Mouse (Mus musculus) lung, embryonic 14.5 days (tissue): ENCODE results near the gene Gm20517. TPM values are rescaled to one million over a fixed set of nuclear protein-coding genes. Genes with fewer than 3 reads are reported as not detected.
A peak's percentile ranks its signal among the peaks of the same experiment; 100 is the strongest.

Experiments
- ATAC-seq: fragments of 200-750 bp; cut with Nextera tagmentation; 2 replicates; pipeline ENCODE4 v1.8.0; 2017; ENCODE audit warnings: mild to moderate bottlenecking, moderate TSS enrichment, moderate library complexity; ENCODE audit not compliant: insufficient read depth
- DNase-seq: peaks from one replicate; pipeline ENCODE4 v3.0.0-alpha.2; 2015
- H3K27ac ChIP-seq: fragments of 300-500 bp; sonication (generic); 2 replicates; pipeline ENCODE4 v1.5.1; 2014; ENCODE audit warnings: low read depth, mild to moderate bottlenecking, moderate library complexity
- H3K27me3 ChIP-seq: fragments of 300-500 bp; sonication (generic); 2 replicates; pipeline ENCODE4 v1.6.1; 2014; ENCODE audit warnings: low read length, control low read depth; ENCODE audit not compliant: insufficient read depth
- H3K36me3 ChIP-seq: fragments of 300-500 bp; sonication (generic); 2 replicates; pipeline ENCODE4 v1.6.1; 2014; ENCODE audit warnings: control low read depth; ENCODE audit not compliant: insufficient read depth
- H3K4me1 ChIP-seq: fragments of 300-500 bp; sonication (generic); 2 replicates; pipeline ENCODE4 v1.6.1; 2014; ENCODE audit warnings: antibody characterized with exemption, control low read depth; ENCODE audit not compliant: insufficient read depth
- H3K4me2 ChIP-seq: fragments of 300-500 bp; sonication (generic); 2 replicates; pipeline ENCODE4 v1.6.1; 2014; ENCODE audit warnings: mild to moderate bottlenecking
- H3K4me3 ChIP-seq: fragments of 300-500 bp; sonication (generic); 2 replicates; pipeline ENCODE4 v1.5.1; 2014; ENCODE audit warnings: low read depth, low read length
- H3K9ac ChIP-seq: fragments of 300-500 bp; sonication (generic); 2 replicates; pipeline ENCODE4 v1.6.1; 2014
- H3K9me3 ChIP-seq: fragments of 300-500 bp; sonication (generic); 2 replicates; pipeline ENCODE4 v1.6.1; 2016; ENCODE audit warnings: low read depth, low read length, control low read depth
- CTCF ChIP-seq: IDR thresholded peaks from 2 replicates; pipeline ENCODE4 v1.5.1; 2016; ENCODE audit warnings: antibody characterized with exemption, low read depth
- WGBS: fragments of 180-500 bp; shearing (Covaris S2); extraction: QIAGEN DNeasy Blood & Tissue Kit; methylation state at CpG from one replicate; pipeline ENCODE4 v1.1.7; 2014; 5-methylcytosine and 5-hydroxymethylcytosine counted together
- polyA plus RNA-seq: library from polyadenylated mRNA; unstranded; fragments of >200 nt; fragmentation: Nextera tagmentation; extraction: Ambion mirVana; gene quantifications from 2 replicates; pipeline ENCODE4 v1.2.1, GENCODE M21; 2014

Gene Gm20517
- polyA plus RNA-seq, 1 experiment from 2014 or later: 0.74 TPM

- no peak overlapping the region for H3K4me3 ChIP-seq
- no peaks in the 10 kb centered on the region for H3K9me3 ChIP-seq
- H3K9ac ChIP-seq: no peak overlapping the region
- DNase-seq (no peak), ATAC-seq (no peak)
- peaks cover 49% of the 10 kb centered on the region; the same call in 1 of the 2 replicates for H3K36me3 ChIP-seq
- H3K4me2 ChIP-seq: no peak overlapping the region
- 71% methylated on average over 5 of the region's 5 CpGs for WGBS
- no peaks in the 10 kb centered on the region for H3K27me3 ChIP-seq
- no peaks in the 10 kb centered on the region for H3K4me1 ChIP-seq
- H3K27ac ChIP-seq: no peak overlapping the region
- TF ChIP-seq CTCF: no peak
These were observed 67.3 kb downstream of the Gm20517 start for GRCm38 (mm10) chr17:47678702-47679101.

GRCm38 (mm10) chr17:47682836-47683235 lies 71.4 kb downstream of the Gm20517 start:
- Histone ChIP-seq H3K4me2 (no peak overlapping the region), H3K9me3 (no peaks in the 10 kb centered on the region), H3K36me3 (peaks cover 72% of the 10 kb centered on the region), H3K9ac (no peak overlapping the region), H3K4me1 (peaks cover 7% of the 10 kb centered on the region; the same call in 1 of the 2 replicates), H3K4me3 (no peak overlapping the region), H3K27ac (no peak overlapping the region), H3K27me3 (no peaks in the 10 kb centered on the region)
- no peak for ATAC-seq
- no peak for DNase-seq
- TF ChIP-seq CTCF: no peak
- WGBS: 76% methylated on average over 4 of the region's 4 CpGs

- Histone ChIP-seq H3K36me3 (peaks cover 41% of the 10 kb centered on the region), H3K27me3 (no peaks in the 10 kb centered on the region), H3K4me2 (peak overlapping the region; percentile 99), H3K9ac (peak overlapping the region; percentile 82), H3K4me3 (peak overlapping the region; percentile 81), H3K27ac (peak overlapping the region; percentile 86), H3K9me3 (no peaks in the 10 kb centered on the region), H3K4me1 (peaks cover 7% of the 10 kb centered on the region; the same call in 1 of the 2 replicates)
- WGBS: under 1% methylated on average over 70 of the region's 70 CpGs
- ATAC-seq: peak; percentile 87
- no peak for TF ChIP-seq CTCF
- DNase-seq: peak; percentile 100
These were observed 76.3 kb downstream of the Gm20517 start for GRCm38 (mm10) chr17:47687409-47688343.

- no peaks in the 10 kb centered on the region for H3K9me3 ChIP-seq
- TF ChIP-seq CTCF: no peak
- H3K27me3 ChIP-seq: no peaks in the 10 kb centered on the region
- peak within 1 kb of the TSS; percentile 81 for H3K4me3 ChIP-seq
- WGBS: 0% methylated on average over 9 of the region's 9 CpGs
- DNase-seq: no peak
- H3K36me3 ChIP-seq: peaks cover 35% of the 10 kb centered on the region
- ATAC-seq: no peak
- peak within 1 kb of the TSS; percentile 82 for H3K9ac ChIP-seq
- H3K4me2 ChIP-seq: peak within 1 kb of the TSS; percentile 99
- peak within 1 kb of the TSS; percentile 86 for H3K27ac ChIP-seq
- H3K4me1 ChIP-seq: peaks cover 7% of the 10 kb centered on the region; the same call in 1 of the 2 replicates
These were observed 76.9 kb downstream of the Gm20517 start, which contains the start of gene Tomm6 for GRCm38 (mm10) chr17:47688344-47688607. Gene Tomm6, minus strand, starts transcription at chr17:47688386.

DNA sequence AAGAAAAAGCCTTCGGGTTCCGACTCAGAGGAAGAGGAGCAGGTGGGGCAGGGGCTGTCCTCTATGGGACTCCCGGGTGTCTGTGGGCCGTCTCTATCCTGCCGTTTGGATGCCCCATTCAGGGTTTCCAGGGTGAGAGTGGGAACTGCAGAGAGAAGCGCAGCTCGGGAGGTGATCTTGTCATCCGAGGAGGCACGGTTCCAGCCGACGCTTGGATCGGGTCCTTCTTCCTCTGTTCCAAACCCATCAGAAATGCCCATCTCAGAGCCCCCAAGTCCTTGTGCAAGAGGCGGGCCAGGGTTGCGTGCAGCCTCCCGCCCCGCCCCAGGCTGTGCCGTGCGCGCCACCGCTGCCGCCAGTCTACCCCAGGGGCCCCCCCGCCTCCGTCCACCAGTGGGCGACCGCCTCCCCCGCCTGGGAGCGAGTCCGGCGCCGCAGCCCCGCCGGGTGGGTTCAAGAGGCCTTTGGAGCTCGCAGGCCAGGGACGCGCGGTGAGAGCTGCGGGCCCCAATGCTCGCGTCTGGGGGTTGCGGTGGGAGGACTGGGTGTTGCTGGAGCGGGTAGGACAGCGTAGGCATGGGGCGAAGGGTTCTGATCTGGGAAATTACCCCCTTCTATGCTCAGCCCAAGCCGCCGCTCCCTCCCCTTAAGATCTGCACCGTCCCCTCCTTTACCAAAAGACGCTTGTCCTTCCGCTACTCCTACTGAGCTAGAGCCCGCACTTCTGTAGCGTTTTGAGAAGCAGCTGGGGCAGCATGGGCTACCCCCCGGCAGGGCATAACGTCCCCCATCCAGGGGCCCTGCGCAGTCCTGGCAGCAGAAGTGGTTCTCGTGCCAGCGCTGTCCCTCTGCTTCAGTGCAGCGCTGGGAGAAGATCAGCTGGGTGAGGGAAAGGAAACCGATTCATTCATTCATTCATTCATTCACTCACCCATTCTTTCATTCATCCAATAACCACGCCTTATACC lies 77.5 kb downstream of the Gm20517 start, which contains the start of gene Frs3:
Gene Frs3, plus strand, starts transcription at position 423 of the 968 bp plus-strand sequence.
- peaks cover 7% of the 10 kb centered on the region; the same call in 1 of the 2 replicates for H3K4me1 ChIP-seq
- ATAC-seq: peak; percentile 77
- peak within 1 kb of the TSS; percentile 99 for H3K4me2 ChIP-seq
- H3K9ac ChIP-seq: peak within 1 kb of the TSS; percentile 82
- H3K36me3 ChIP-seq: peaks cover 29% of the 10 kb centered on the region
- H3K27ac ChIP-seq: peak within 1 kb of the TSS; percentile 86
- TF ChIP-seq CTCF: 0 out of 2 replicates have a peak, but pooled peaks have one; percentile 10
- under 1% methylated on average over 58 of the region's 58 CpGs for WGBS
- no peaks in the 10 kb centered on the region for H3K27me3 ChIP-seq
- H3K9me3 ChIP-seq: no peaks in the 10 kb centered on the region
- H3K4me3 ChIP-seq: peak within 1 kb of the TSS; percentile 81
- DNase-seq: peak; percentile 79

DNA sequence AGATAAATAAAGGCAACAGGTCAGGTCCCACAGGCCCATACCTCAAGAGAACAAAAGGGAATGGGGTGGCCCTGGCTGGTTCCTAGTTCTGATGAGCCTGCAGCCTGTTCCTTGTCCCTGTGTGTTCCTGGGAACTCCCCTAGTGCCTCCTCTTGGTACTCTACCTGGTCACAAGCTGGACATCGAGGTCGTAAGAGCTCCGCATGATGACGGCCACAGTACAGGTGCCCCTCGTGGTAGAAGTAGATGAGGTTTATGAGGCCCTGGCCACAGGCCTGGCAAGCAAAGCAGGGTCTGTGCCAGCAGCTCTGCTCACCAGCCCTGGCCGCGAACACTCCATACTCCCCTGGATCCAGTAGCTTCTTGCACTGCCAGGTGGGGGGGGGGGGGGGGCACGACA lies 78.5 kb downstream of the Gm20517 start:
- Histone ChIP-seq H3K9ac (no peak overlapping the region), H3K36me3 (peaks cover 19% of the 10 kb centered on the region), H3K9me3 (no peaks in the 10 kb centered on the region), H3K4me2 (peak overlapping the region; percentile 99; the same call in 1 of the 2 replicates), H3K4me3 (no peak overlapping the region), H3K27ac (no peak overlapping the region), H3K4me1 (peaks cover 10% of the 10 kb centered on the region; the same call in 1 of the 2 replicates), H3K27me3 (no peaks in the 10 kb centered on the region)
- DNase-seq (no peak), ATAC-seq (no peak)
- 86% methylated on average over 8 of the region's 8 CpGs for WGBS
- TF ChIP-seq CTCF: no peak
